Mouse (Mus musculus) liver, adult 2 months (tissue): ENCODE results near the gene Hes5. TPM values are rescaled to one million over a fixed set of nuclear protein-coding genes. Genes with fewer than 3 reads are reported as not detected.

Source experiments
- DNase-seq: peaks from one replicate; pipeline ENCODE4 v3.0.0-alpha.2; 2011; ENCODE audit warnings: low read depth, low spot score; ENCODE audit errors: extremely low read depth
- H3K27ac ChIP-seq: fragments of 200-500 bp; replicated peaks from 2 replicates; pipeline ENCODE4 v1.5.1; 2012; ENCODE audit warnings: low read depth, mild to moderate bottlenecking, control low read depth, inconsistent platforms, low read length; ENCODE audit not compliant: insufficient read depth
- H3K27me3 ChIP-seq: fragments of 200-500 bp; 2 replicates; pipeline ENCODE4 v1.6.1; 2012; ENCODE audit warnings: mild to moderate bottlenecking, moderate library complexity, low read length, inconsistent platforms; ENCODE audit not compliant: control insufficient read depth, insufficient read depth
- H3K36me3 ChIP-seq: fragments of 200-500 bp; 2 replicates; pipeline ENCODE4 v1.6.1; 2012; ENCODE audit warnings: low read length, inconsistent platforms; ENCODE audit not compliant: control insufficient read depth, insufficient read depth
- H3K4me1 ChIP-seq: fragments of 200-500 bp; 2 replicates; pipeline ENCODE4 v1.6.1; 2011; ENCODE audit warnings: low read length; ENCODE audit not compliant: control insufficient read depth, insufficient read depth
- H3K4me3 ChIP-seq: fragments of 200-500 bp; 2 replicates; pipeline ENCODE4 v1.5.1; 2011; ENCODE audit warnings: low read depth, mild to moderate bottlenecking, control low read depth, low read length, moderate library complexity; ENCODE audit not compliant: insufficient read depth
- H3K79me2 ChIP-seq: fragments of 200-500 bp; 2 replicates; pipeline ENCODE4 v1.6.1; 2012; ENCODE audit warnings: inconsistent platforms, mild to moderate bottlenecking, low read length, moderate library complexity; ENCODE audit not compliant: control insufficient read depth, insufficient read depth
- H3K9ac ChIP-seq: fragments of 200-500 bp; 2 replicates; pipeline ENCODE4 v1.6.1; 2012; ENCODE audit warnings: low read depth, mild to moderate bottlenecking, control low read depth, inconsistent platforms, low read length
- CTCF ChIP-seq: fragments of 200-500 bp; IDR thresholded peaks from 2 replicates; pipeline ENCODE4 v1.5.1; 2011; ENCODE audit warnings: low read depth, low read length, control low read depth
- POLR2A ChIP-seq: fragments of 200-500 bp; IDR thresholded peaks from 2 replicates; pipeline ENCODE4 v1.6.1; 2011; ENCODE audit warnings: low read length, control low read depth; ENCODE audit not compliant: insufficient read depth; ENCODE audit errors: extremely low read depth
- WGBS: fragments of 180-500 bp; shearing (Covaris S2); methylation state at CpG from one replicate; pipeline ENCODE4 v1.1.7; 2018; 5-methylcytosine and 5-hydroxymethylcytosine counted together
- polyA plus RNA-seq: library from polyadenylated mRNA; depleted of rRNA; stranded (reverse); fragments of >200 nt; gene quantifications from 2 replicates; pipeline ENCODE4 v1.2.3, GENCODE M21; 2012; rRNA removed
- total RNA-seq: library from RNA; depleted of rRNA; stranded (reverse); fragments of >200 nt; gene quantifications from 2 replicates; pipeline ENCODE4 v1.2.3, GENCODE M21; 2014; rRNA removed

The Hes5 gene
- total RNA-seq (not detected in 2 replicates), polyA plus RNA-seq (not detected in 2 replicates)

DNA sequence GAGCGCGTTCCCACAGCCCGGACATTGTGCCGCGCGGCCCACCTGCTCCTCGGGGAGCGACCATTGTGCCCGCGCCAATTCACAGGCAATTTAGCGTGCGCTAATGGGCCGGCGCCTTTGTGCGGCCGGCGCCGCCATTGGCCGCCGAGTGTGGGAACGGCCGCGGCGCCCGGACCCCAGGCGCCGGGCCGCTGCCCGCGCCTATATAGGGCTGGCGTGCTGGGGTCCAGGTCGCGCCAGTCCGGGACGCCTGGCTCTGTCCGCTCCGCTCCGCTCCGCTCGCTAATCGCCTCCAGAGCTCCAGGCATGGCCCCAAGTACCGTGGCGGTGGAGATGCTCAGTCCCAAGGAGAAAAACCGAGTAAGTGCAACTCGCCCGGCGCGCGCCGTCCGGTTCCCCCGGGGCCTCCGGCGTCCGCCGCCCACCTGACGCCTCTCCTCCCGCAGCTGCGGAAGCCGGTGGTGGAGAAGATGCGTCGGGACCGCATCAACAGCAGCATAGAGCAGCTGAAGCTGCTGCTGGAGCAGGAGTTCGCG is at the start of gene Hes5:
TSS of gene Hes5 (plus strand) at position 234 of the 536 bp plus-strand sequence.
- Histone ChIP-seq H3K27ac (no peak within 1 kb of the TSS), H3K9ac (peak within 1 kb of the TSS; percentile 21; the same call in 1 of the 2 replicates), H3K4me1 (peaks cover 3% of the 10 kb centered on the region), H3K36me3 (no peaks in the 10 kb centered on the region), H3K4me3 (peak within 1 kb of the TSS; percentile 33; the same call in 1 of the 2 replicates), H3K79me2 (peaks cover 4% of the 10 kb centered on the region; the same call in 1 of the 2 replicates), H3K27me3 (peaks cover 22% of the 10 kb centered on the region; the same call in 1 of the 2 replicates)
- TF ChIP-seq POLR2A (no peak), CTCF (no peak)
- DNase-seq = no peak
- WGBS = 3% methylated on average over 65 of the region's 65 CpGs

DNA sequence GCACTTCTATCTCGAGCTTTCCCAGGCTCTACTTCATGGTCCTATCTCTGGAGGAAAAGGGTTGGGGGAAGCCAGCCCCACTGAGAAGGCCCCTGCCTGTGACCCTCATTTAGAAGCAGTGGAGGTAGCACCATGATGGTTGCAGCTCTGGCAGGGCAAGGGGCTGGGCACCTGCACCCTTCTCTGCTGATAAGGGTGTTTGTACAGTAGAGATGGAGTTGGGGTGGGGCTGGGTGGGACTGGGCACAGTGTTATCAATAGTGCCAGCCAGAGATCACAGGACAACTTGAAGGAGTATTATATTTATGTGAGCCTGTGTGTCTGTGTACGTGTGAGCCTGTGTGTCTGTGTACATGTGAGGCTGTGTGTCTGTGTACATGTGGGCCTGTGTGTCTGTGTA is 49.1 kb upstream of the Hes5 start:
- Histone ChIP-seq H3K4me1 (peaks cover 8% of the 10 kb centered on the region), H3K27ac (no peak overlapping the region), H3K9ac (no peak overlapping the region), H3K79me2 (no peaks in the 10 kb centered on the region), H3K27me3 (no peaks in the 10 kb centered on the region), H3K36me3 (0 out of 2 replicates have a peak, but pooled peaks cover 1% of the 10 kb centered on the region), H3K4me3 (no peak overlapping the region)
- 73% methylated on average over 2 of the region's 2 CpGs for WGBS
- no peak for DNase-seq
- TF ChIP-seq POLR2A (no peak), CTCF (no peak)

DNA sequence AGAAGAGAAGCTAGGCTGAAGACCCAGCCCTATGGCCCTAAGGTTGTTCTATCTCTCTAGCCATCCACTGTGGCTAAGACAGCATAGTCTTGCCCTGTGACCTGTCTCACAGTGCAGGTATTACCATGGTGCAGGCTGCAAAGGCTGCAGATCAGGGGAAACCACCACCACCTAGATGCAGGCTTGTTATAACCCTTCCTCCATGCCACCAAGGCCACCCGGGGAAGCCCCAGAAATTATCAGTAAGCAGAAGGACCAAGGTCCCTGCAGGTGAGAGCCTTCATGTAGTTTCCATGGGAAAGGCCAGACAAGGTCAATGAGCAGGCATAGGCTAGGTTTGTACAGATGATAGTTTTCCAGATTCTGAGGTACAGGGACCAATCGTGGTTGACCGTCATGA is 46.9 kb upstream of the Hes5 start:
- no peak overlapping the region for H3K9ac ChIP-seq
- H3K4me3 ChIP-seq = no peak overlapping the region
- H3K4me1 ChIP-seq = peaks cover 8% of the 10 kb centered on the region
- H3K27ac ChIP-seq = no peak overlapping the region
- H3K36me3 ChIP-seq = peaks cover 13% of the 10 kb centered on the region; the same call in 1 of the 2 replicates
- TF ChIP-seq CTCF (no peak), POLR2A (no peak)
- no peaks in the 10 kb centered on the region for H3K27me3 ChIP-seq
- no peak for DNase-seq
- H3K79me2 ChIP-seq = no peaks in the 10 kb centered on the region
- WGBS = 96% methylated on average over 3 of the region's 3 CpGs

DNA sequence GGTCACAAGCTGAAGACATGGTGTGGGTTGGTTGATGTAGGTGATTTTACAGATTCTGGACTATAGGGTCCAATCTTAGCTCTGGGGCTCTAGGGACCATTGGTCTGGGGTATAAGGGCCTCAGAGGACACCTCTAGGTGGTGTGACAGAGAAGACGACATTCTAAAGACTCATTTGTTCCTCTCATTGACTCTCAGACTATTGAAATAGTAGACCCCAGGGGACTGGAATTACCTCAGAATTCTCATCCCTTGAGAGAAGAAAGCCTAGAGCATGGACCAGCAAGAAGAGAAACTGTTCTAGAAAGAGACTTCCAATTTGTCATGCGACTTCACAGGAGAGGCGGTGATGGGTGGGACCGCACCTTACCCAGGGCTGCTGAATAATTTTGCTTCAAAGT is 46.5 kb upstream of the Hes5 start:
- Histone ChIP-seq H3K36me3 (peaks cover 13% of the 10 kb centered on the region; the same call in 1 of the 2 replicates), H3K9ac (no peak overlapping the region), H3K79me2 (no peaks in the 10 kb centered on the region), H3K27me3 (no peaks in the 10 kb centered on the region), H3K4me1 (peaks cover 8% of the 10 kb centered on the region), H3K27ac (no peak overlapping the region), H3K4me3 (no peak overlapping the region)
- TF ChIP-seq CTCF = no peak
- TF ChIP-seq POLR2A = no peak
- WGBS = 99% methylated on average over 4 of the region's 4 CpGs
- DNase-seq = no peak

DNA sequence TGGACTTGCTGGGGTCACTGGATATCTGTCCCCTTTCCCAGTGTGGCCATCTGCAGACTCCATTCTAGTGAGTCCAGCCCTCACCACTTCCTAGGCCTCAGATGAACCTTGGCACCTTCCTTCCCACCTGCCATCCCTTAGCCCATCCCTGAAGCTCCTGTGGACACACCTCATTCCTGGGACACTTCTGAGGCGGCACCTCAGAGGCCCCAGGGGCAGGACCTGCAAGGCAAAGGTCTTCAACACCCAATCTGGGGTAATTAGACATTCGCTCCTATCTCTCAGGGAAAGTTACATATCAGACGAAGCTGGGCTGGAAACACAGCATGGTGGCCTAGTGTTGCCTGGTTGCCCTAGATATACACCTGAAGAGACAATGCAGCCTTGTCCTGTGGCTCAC is 46.0 kb upstream of the Hes5 start:
- H3K79me2 ChIP-seq = no peaks in the 10 kb centered on the region
- H3K27me3 ChIP-seq = no peaks in the 10 kb centered on the region
- no peak for TF ChIP-seq POLR2A
- no peak for TF ChIP-seq CTCF
- no peak overlapping the region for H3K9ac ChIP-seq
- WGBS = 98% methylated on average over 3 of the region's 3 CpGs
- no peak overlapping the region for H3K4me3 ChIP-seq
- no peak for DNase-seq
- H3K27ac ChIP-seq = no peak overlapping the region
- H3K4me1 ChIP-seq = peaks cover 8% of the 10 kb centered on the region
- peaks cover 13% of the 10 kb centered on the region; the same call in 1 of the 2 replicates for H3K36me3 ChIP-seq

DNA sequence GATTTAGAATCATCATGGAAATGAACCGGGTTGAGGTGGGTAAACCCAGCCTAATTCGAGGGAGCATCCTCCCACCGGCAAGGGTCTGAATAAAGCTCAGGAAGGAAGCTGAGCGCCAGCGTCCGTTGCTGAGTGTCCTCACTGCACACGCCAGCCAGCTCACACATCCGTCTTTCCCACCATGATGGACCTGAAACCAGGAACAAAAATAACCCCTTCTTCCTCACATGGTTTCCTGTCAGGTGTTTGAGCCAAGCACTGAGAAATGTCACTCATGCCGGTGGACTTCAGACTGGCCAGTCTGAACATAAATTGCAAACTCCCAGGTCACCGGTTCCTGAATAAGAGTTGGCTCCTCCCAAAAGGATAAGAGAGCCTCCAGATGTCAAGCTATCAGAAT is 45.4 kb upstream of the Hes5 start:
- DNase-seq = no peak
- Histone ChIP-seq H3K27me3 (no peaks in the 10 kb centered on the region), H3K9ac (no peak overlapping the region), H3K4me1 (peaks cover 8% of the 10 kb centered on the region), H3K4me3 (no peak overlapping the region), H3K79me2 (no peaks in the 10 kb centered on the region), H3K36me3 (peaks cover 13% of the 10 kb centered on the region; the same call in 1 of the 2 replicates), H3K27ac (no peak overlapping the region)
- TF ChIP-seq CTCF (no peak), POLR2A (no peak)
- WGBS = 70% methylated on average over 10 of the region's 10 CpGs
